Mouse (Mus musculus): Measurements from ENCODE around the gene Spta1. TPM values are rescaled to one million over a fixed set of nuclear protein-coding genes. Genes with fewer than 3 reads are reported as not detected.

Gene Spta1
- polyA plus RNA-seq (2012; rRNA removed): 0.07 and 0.09 TPM in 2 replicates

DNA sequence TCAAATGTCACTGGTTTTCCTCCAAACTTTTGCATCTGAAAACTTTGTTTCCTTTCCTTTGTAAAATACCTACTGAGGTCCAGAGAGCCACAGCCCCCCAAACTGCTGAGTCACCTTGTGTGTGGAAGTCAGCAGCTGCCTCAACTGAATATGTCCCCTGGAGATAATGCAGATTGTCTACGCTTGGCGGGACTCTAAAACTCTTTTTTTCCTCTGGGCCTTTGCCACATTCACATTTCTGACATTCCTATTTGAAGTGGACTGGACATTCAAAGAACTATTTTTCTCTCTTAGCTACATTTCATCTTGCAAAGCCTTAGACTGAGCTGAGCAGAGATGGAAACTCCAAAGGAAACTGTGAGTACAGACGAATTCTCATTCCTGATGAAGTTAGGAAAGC lies at the start of gene Spta1:
Gene Spta1 (plus strand): TSS at position 172 of the 400 bp plus-strand sequence.
- no peak for TF ChIP-seq CTCF (IDR thresholded peaks at IDR 0.05; ENCODE audit: insufficient read depth, low read length)
- no peak for TF ChIP-seq POLR2A (IDR thresholded peaks at IDR 0.05; ENCODE audit: borderline replicate concordance, extremely low read depth, low read depth, low read length)
- DNase-seq: no peak
- Histone ChIP-seq H3K4me3 (replicated peaks; ENCODE audit: extremely low read depth, low read depth, low read length) (no peak within 1 kb of the TSS), H3K4me1 (ENCODE audit: control insufficient read depth, insufficient read depth, low read length) (no peaks in the 10 kb centered on the region)
- WGBS: 35% methylated on average over 3 of the region's 3 CpGs

- DNase-seq: no peak
- H3K4me3 ChIP-seq (replicated peaks; ENCODE audit: extremely low read depth, low read depth, low read length): no peak within 1 kb of the TSS
- WGBS: 59% methylated on average over 3 of the region's 3 CpGs
- H3K4me1 ChIP-seq (ENCODE audit: control insufficient read depth, insufficient read depth, low read length): no peaks in the 10 kb centered on the region
- TF ChIP-seq CTCF (IDR thresholded peaks at IDR 0.05; ENCODE audit: insufficient read depth, low read length) (no peak), POLR2A (IDR thresholded peaks at IDR 0.05; ENCODE audit: borderline replicate concordance, extremely low read depth, low read depth, low read length) (no peak)
Observed at GRCm38 (mm10) chr1:174131217-174131616, 41.4 kb upstream of the Spta1 start, which contains the start of gene Olfr424. Gene Olfr424, plus strand, starts transcription at chr1:174131517.

- no peak for DNase-seq
- TF ChIP-seq POLR2A (IDR thresholded peaks at IDR 0.05; ENCODE audit: borderline replicate concordance, extremely low read depth, low read depth, low read length) (no peak), CTCF (IDR thresholded peaks at IDR 0.05; ENCODE audit: insufficient read depth, low read length) (no peak)
- Histone ChIP-seq H3K4me3 (replicated peaks; ENCODE audit: extremely low read depth, low read depth, low read length) (no peak overlapping the region), H3K4me1 (ENCODE audit: control insufficient read depth, insufficient read depth, low read length) (no peaks in the 10 kb centered on the region)
- 69% methylated on average over 3 of the region's 3 CpGs for WGBS
Observed at GRCm38 (mm10) chr1:174131999-174132398, 40.6 kb upstream of the Spta1 start.

GRCm38 (mm10) chr1:174141384-174141783 lies 31.2 kb upstream of the Spta1 start:
- WGBS: 54% methylated on average over 2 of the region's 2 CpGs
- no peak for DNase-seq
- Histone ChIP-seq H3K4me1 (ENCODE audit: control insufficient read depth, insufficient read depth, low read length) (no peaks in the 10 kb centered on the region), H3K4me3 (replicated peaks; ENCODE audit: extremely low read depth, low read depth, low read length) (no peak overlapping the region)
- no peak for TF ChIP-seq POLR2A (IDR thresholded peaks at IDR 0.05; ENCODE audit: borderline replicate concordance, extremely low read depth, low read depth, low read length)
- TF ChIP-seq CTCF (IDR thresholded peaks at IDR 0.05; ENCODE audit: insufficient read depth, low read length): no peak

- TF ChIP-seq CTCF (IDR thresholded peaks at IDR 0.05; ENCODE audit: insufficient read depth, low read length) (no peak), POLR2A (IDR thresholded peaks at IDR 0.05; ENCODE audit: borderline replicate concordance, extremely low read depth, low read depth, low read length) (no peak)
- H3K4me3 ChIP-seq (replicated peaks; ENCODE audit: extremely low read depth, low read depth, low read length): no peak overlapping the region
- H3K4me1 ChIP-seq (ENCODE audit: control insufficient read depth, insufficient read depth, low read length): no peaks in the 10 kb centered on the region
- no peak for DNase-seq
- 76% methylated on average over 1 of the region's 1 CpGs for WGBS
Observed at GRCm38 (mm10) chr1:174146696-174147095, 25.9 kb upstream of the Spta1 start.

DNA sequence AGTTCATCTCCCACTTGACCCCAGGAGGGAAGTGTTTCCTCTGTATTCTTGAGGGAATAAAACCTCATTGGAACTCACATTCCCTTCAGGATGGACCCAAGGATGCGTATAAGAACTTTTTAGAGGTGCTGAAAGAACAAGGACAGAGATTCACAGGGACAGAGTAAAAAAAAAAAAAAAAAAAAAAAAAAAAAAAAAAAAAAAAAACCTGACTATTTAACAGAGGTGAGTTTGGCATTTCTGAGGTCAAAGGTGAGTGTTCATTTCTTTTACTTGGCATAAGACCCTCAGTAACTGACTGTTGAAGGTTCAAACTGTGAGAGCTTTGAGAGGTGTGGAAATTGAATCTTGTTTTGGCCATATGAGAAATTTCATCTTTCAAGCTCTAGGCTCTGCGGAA lies 23.3 kb upstream of the Spta1 start:
- TF ChIP-seq CTCF (IDR thresholded peaks at IDR 0.05; ENCODE audit: insufficient read depth, low read length) (no peak), POLR2A (IDR thresholded peaks at IDR 0.05; ENCODE audit: borderline replicate concordance, extremely low read depth, low read depth, low read length) (no peak)
- H3K4me1 ChIP-seq (ENCODE audit: control insufficient read depth, insufficient read depth, low read length): no peaks in the 10 kb centered on the region
- 78% methylated on average over 2 of the region's 2 CpGs for WGBS
- no peak overlapping the region for H3K4me3 ChIP-seq (replicated peaks; ENCODE audit: extremely low read depth, low read depth, low read length)
- DNase-seq: no peak

DNA sequence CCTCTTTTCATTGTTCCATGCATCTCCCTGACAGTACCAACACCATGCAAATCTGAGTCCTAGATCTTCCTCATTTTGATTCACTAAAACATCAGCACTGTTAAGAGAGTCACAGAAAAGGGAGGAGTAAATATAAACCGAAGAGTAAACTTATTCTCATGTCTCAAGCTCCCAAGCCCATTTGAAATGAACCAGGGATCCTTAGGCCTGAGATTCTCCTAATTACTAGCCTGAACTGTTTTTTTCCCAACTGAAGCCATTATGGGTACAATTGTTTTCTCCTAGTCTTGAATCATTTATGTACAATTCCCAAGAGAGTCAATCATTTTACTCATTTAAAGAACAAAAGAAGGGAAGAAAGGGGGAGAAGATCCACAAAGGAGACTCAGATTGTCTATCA lies 17.2 kb upstream of the Spta1 start, which contains the start of gene Olfr420:
Gene Olfr420 (plus strand): TSS at position 301 of the 400 bp plus-strand sequence.
- no peak for DNase-seq
- TF ChIP-seq CTCF (IDR thresholded peaks at IDR 0.05; ENCODE audit: insufficient read depth, low read length) (no peak), POLR2A (IDR thresholded peaks at IDR 0.05; ENCODE audit: borderline replicate concordance, extremely low read depth, low read depth, low read length) (no peak)
- Histone ChIP-seq H3K4me1 (ENCODE audit: control insufficient read depth, insufficient read depth, low read length) (no peaks in the 10 kb centered on the region), H3K4me3 (replicated peaks; ENCODE audit: extremely low read depth, low read depth, low read length) (no peak within 1 kb of the TSS)
- WGBS: 67% methylated on average over 1 of the region's 1 CpGs

GRCm38 (mm10) chr1:174157622-174158021 lies 15.0 kb upstream of the Spta1 start:
- no peak overlapping the region for H3K4me3 ChIP-seq (replicated peaks; ENCODE audit: extremely low read depth, low read depth, low read length)
- DNase-seq: no peak
- no peaks in the 10 kb centered on the region for H3K4me1 ChIP-seq (ENCODE audit: control insufficient read depth, insufficient read depth, low read length)
- WGBS: 77% methylated on average over 3 of the region's 3 CpGs
- TF ChIP-seq CTCF (IDR thresholded peaks at IDR 0.05; ENCODE audit: insufficient read depth, low read length) (no peak), POLR2A (IDR thresholded peaks at IDR 0.05; ENCODE audit: borderline replicate concordance, extremely low read depth, low read depth, low read length) (no peak)

- DNase-seq: no peak
- WGBS: 78% methylated on average over 1 of the region's 1 CpGs
- Histone ChIP-seq H3K4me1 (ENCODE audit: control insufficient read depth, insufficient read depth, low read length) (no peaks in the 10 kb centered on the region), H3K4me3 (replicated peaks; ENCODE audit: extremely low read depth, low read depth, low read length) (no peak overlapping the region)
- TF ChIP-seq CTCF (IDR thresholded peaks at IDR 0.05; ENCODE audit: insufficient read depth, low read length): no peak
- TF ChIP-seq POLR2A (IDR thresholded peaks at IDR 0.05; ENCODE audit: borderline replicate concordance, extremely low read depth, low read depth, low read length): no peak
Observed at GRCm38 (mm10) chr1:174158512-174158911, 14.1 kb upstream of the Spta1 start.

DNA sequence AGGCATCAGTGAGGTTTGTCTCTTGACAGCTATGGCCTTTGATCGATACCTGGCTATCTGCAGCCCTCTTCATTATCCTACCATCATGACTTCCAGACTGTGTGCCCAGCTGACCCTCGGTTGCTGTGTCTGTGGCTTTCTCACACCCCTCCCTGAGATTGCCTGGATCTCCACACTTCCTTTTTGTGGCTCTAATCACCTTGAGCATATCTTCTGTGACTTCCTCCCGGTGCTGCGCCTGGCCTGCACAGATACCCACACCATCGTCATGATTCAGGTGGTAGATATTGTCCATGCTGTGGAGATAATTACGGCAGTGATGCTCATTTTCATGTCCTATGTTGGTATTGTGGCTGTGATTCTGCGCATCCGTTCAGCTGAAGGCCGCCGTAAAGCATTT lies 13.5 kb upstream of the Spta1 start:
- no peak for TF ChIP-seq CTCF (IDR thresholded peaks at IDR 0.05; ENCODE audit: insufficient read depth, low read length)
- no peak for TF ChIP-seq POLR2A (IDR thresholded peaks at IDR 0.05; ENCODE audit: borderline replicate concordance, extremely low read depth, low read depth, low read length)
- 75% methylated on average over 10 of the region's 10 CpGs for WGBS
- DNase-seq: no peak

More for the DNA sequence above, 13.5 kb upstream of the Spta1 start:
- Histone ChIP-seq H3K4me3 (replicated peaks; ENCODE audit: extremely low read depth, low read depth, low read length) (no peak overlapping the region), H3K4me1 (ENCODE audit: control insufficient read depth, insufficient read depth, low read length) (no peaks in the 10 kb centered on the region)
